In genomic region chr3:115615994-115616598, GRCm38 (mm10) we compare ENCODE assay signal across 8 mouse cellular contexts.
DNase-seq lines count a peak whose midpoint lies in the region; ATAC-seq and TF ChIP-seq lines count a peak whose summit lies in the region.
"Had no signal": no experiment of that assay in that cellular context is flagged by ENCODE, and none has a peak within 500 bp of the region (broad histone marks: within the 10 kb centered on the region; RNA-seq: fewer than 3 reads in every experiment).

No protein-coding gene starts in this region.

- H3K4me2 ChIP-seq in midbrain, embryonic 14.5 days (ENCODE audit: low read length), result no peak overlapping the region
- H3K4me2 ChIP-seq: heart, embryonic 15.5 days had no signal

- H3K27ac ChIP-seq in midbrain, embryonic 14.5 days (replicated peaks; ENCODE audit: low read depth, low read length), result no peak overlapping the region
- H3K27ac ChIP-seq: heart, embryonic 15.5 days had no signal

- no peaks in the 10 kb centered on the region for H3K4me1 ChIP-seq in E14TG2a.4 (replicated peaks; ENCODE audit: low read depth, low read length)
- H3K4me1 ChIP-seq in midbrain, embryonic 14.5 days (ENCODE audit: control insufficient read depth, insufficient read depth, low read length), result no peaks in the 10 kb centered on the region
- H3K4me1 ChIP-seq: heart, embryonic 15.5 days had no signal

- intact Hi-C loops in left cerebral cortex, postnatal 4 days (cut with DNase I), result no loop called here

- no peak overlapping the region for H3K9ac ChIP-seq in midbrain, embryonic 14.5 days (replicated peaks; ENCODE audit: low read length)
- H3K9ac ChIP-seq: heart, embryonic 15.5 days had no signal

- H3K36me3 ChIP-seq in E14TG2a.4 (ENCODE audit: insufficient read depth, low read length), result no peaks in the 10 kb centered on the region
- no peaks in the 10 kb centered on the region for H3K36me3 ChIP-seq in midbrain, embryonic 14.5 days (ENCODE audit: control insufficient read depth, insufficient read depth, low read length)
- H3K36me3 ChIP-seq: heart, embryonic 15.5 days had no signal

- ATAC-seq in midbrain, embryonic 14.5 days (ENCODE audit: low FRiP score, low TSS enrichment), result peak; percentile 64; the same call in 1 of the 2 replicates

- TF ChIP-seq CTCF in E14TG2a.4 (conservative IDR thresholded peaks at IDR 0.05; ENCODE audit: low read length), result peak; percentile 72

- H3K4me3 ChIP-seq in E14TG2a.4 (replicated peaks; ENCODE audit: low read length), result no peak overlapping the region
- H3K4me3 ChIP-seq in midbrain, embryonic 14.5 days (replicated peaks; ENCODE audit: low read depth, low read length), result no peak overlapping the region
- H3K4me3 ChIP-seq: heart, embryonic 15.5 days had no signal

- H3K27me3 ChIP-seq in E14TG2a.4 (ENCODE audit: insufficient read depth, low read length), result peaks cover 7% of the 10 kb centered on the region; the same call in 1 of the 2 replicates
- no peaks in the 10 kb centered on the region for H3K27me3 ChIP-seq in midbrain, embryonic 14.5 days (ENCODE audit: control insufficient read depth, insufficient read depth, low read length)
- H3K27me3 ChIP-seq: heart, embryonic 15.5 days had no signal

- peak; percentile 69 to 73 for DNase-seq in B cell, adult 2 months
- DNase-seq in cerebellum, adult 8-10 months, result peak; percentile 38
- DNase-seq in frontal cortex, postnatal 14 days (ENCODE audit: low spot score in 2 of 2), result peak; percentile 18 to 26
- DNase-seq in left cerebral cortex, postnatal 4 days, result peak; percentile 53
- DNase-seq in midbrain, embryonic 14.5 days, result peak; percentile 57
- peak; percentile 27 for DNase-seq in thymus, postnatal 25 days

- no peaks in the 10 kb centered on the region for H3K9me3 ChIP-seq in E14TG2a.4 (ENCODE audit: low read length)
- H3K9me3 ChIP-seq in midbrain, embryonic 14.5 days (ENCODE audit: control insufficient read depth, low read length), result no peaks in the 10 kb centered on the region
- H3K9me3 ChIP-seq: heart, embryonic 15.5 days had no signal

- 31% methylated on average over 7 of the region's 7 CpGs for WGBS in midbrain, embryonic 14.5 days
